Mouse (Mus musculus) ovary, postnatal 36 days (tissue): ENCODE measurements around the gene Hipk2.

ENCODE experiments used
- DNase-seq: peaks from one replicate; pipeline ENCODE4 v3.0.0; 2022; ENCODE audit warnings: low spot score, mixed read lengths

Gene Hipk2

GRCm38 (mm10) chr6:38867291-38867690 lies 8.7 kb downstream of the Hipk2 start:
- DNase-seq, result no peak

DNA sequence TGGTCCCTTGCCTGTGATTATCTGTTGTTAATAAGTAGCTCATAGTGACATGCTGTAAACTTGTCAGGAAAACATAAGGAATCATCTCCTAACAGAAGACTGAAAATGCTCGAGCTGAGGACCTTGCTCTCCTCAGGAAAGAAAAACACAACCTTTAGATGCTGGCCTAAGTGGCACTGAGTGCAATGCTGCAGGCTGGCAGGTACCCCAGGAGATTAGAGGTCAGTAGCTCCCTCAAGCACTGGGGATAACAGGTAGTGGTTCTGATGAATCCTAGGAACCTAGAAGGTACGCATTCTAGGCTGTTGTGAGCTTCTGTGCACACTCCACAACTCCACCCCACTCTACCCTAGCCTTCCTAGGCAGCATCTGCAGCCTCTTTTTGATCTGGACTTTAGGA lies 9.2 kb downstream of the Hipk2 start:
- no peak for DNase-seq

DNA sequence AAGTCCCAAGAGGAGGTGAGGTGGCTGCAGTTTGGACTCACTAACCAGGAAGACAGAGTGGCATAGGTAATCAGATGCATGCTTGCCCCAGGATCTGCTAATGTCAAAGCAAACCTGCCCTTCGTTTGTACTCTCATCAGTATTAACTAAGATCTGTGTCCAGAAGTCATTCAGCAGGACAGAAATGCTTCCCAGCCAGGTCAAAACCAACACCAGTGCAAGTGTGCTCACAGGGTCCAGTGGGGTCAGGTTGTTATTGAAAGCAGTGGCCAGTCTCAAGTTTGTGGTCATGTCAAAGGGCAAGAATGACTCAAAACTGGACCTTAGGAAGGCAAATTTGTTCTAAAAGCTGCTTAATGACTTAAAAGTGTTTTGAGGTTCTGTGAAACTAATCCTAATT lies 9.6 kb downstream of the Hipk2 start:
- no peak for DNase-seq

GRCm38 (mm10) chr6:38865805-38866204 lies 10.2 kb downstream of the Hipk2 start:
- no peak for DNase-seq

GRCm38 (mm10) chr6:38863595-38863994 lies 12.4 kb downstream of the Hipk2 start:
- no peak for DNase-seq

DNA sequence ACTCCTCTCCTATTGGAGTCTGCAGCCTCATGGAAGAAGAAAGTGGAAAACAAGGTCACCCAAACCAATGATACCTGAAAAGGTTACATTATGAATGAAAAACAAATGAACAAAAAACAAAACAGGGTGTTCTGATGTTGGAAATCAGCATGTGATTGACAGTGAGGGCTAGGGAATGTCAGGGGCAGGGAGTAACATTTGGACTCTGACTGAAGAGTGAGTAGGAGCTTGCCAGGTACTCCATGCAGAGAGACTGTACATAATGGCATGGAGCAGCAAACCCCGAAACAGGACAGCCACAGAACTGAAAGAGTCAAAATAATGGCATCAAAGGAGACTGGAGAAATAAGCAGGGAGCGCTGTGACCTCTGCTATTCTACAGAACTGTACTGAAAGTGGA lies 15.7 kb downstream of the Hipk2 start:
- DNase-seq, result no peak

- DNase-seq, result no peak
These were observed 16.1 kb downstream of the Hipk2 start for GRCm38 (mm10) chr6:38859819-38860218.

- no peak for DNase-seq
These were observed 22.4 kb downstream of the Hipk2 start for GRCm38 (mm10) chr6:38853561-38853992.

GRCm38 (mm10) chr6:38851740-38852139 lies 24.2 kb downstream of the Hipk2 start:
- DNase-seq, result no peak

DNA sequence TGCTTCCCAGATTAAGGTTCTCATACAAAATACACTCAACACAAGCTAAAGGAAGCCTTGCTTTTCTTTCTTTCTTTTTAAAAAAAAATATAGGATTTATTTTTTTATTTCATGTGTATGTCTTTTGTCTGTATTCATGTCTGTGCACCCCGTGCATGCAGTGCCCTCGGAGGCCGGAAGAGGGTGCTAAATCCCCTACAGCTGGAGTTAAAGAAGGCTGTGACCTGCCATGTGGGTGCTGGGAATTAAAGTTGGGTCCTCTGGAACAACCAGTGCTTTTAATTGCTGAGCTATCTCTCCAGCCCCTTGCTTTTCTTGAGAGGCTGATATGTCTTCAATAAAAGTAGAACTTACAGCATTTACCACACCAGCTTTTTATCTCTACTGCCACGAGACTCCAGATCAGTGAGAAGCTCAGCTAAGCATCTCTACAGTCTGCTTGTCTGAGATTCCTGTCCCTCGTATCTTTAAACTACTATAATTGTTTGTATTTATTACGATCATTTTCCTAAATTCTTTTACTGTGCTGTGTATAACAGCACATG lies 25.2 kb downstream of the Hipk2 start:
- DNase-seq, result no peak

DNA sequence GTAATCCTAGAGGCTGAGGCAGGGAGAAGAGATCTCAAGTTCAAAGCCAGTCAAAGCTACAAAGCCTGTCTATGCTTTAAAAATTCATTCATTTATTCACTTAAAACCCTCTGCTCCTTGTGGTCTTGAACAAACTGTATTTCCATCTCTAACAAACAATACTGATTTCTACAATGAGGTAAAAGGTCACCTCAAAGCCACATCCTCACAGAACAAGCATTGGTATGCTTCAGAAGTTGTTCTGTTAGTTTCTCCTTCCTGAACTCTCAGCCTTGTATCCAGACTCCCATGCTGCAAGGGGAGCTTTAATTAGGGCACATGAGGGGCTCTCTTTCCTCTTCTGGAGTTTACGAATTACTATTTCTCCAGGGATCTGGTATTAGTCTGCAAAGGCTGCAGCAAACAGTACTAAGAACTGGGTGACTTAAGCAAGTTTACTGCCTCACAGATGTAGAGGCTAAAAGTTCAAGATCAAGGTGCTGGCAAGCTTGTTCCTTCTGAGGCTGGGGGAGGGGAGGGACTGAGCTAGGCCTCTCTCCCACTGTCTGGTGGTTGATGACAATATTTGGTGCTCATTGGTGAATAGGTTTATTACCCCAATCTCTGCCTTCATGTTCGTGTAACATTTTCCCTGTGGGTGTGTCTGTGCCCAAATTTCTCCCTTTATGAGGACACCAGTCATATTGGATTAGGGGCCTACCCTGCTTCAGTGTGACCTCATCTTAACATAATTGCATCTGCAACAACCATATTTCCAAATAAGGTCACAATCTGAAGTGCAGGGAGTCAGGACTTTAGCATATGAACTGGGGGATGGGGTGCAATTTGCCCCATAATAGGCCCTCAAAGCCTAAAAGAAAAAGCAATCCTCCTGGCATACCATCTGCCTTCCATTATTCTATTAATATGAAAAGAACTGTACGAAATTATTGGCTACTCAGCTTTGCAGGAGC lies 27.7 kb downstream of the Hipk2 start:
- DNase-seq, result peak; percentile 15

- no peak for DNase-seq
These were observed 28.5 kb downstream of the Hipk2 start for GRCm38 (mm10) chr6:38847447-38847846.

DNA sequence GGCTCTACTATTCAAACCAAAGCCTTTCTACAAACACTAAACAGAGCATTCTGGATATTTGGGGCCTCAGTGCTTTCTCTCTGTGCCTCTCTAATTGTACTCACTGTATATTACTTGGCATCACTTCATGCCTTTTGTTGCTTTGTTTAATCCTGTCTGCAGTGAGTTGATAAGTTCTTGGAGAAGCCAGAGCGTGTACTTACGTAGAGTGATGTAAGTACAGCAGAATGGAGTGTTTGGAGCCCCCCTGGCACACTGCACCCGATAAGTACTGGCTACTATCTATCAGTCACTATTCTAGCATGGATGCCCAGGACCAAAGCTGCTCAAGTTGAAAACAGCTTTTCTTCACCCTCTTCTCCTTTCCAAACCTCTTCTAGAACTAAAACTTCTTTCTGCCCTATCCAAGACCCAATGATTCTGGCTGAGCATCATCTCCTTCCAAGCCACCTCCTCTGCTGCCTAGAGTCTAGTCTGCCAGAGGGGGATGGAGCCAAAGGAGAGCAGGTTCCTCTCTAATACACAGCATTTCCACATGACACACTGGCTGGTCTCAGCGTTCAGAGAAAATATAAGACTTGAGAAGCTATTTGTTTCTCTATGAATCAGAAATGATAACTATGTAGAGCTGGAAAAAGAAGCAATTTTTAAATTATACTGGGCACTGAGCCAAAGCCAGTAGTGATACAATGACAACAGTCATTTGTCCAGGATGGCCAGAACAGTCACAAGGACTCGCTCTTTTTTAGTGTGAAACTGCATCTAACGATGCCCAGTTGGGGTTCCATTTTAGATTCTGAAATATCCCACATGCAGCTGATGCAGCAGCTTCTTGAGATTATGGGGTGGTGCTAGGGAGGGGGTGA lies 29.4 kb downstream of the Hipk2 start:
- no peak for DNase-seq

DNA sequence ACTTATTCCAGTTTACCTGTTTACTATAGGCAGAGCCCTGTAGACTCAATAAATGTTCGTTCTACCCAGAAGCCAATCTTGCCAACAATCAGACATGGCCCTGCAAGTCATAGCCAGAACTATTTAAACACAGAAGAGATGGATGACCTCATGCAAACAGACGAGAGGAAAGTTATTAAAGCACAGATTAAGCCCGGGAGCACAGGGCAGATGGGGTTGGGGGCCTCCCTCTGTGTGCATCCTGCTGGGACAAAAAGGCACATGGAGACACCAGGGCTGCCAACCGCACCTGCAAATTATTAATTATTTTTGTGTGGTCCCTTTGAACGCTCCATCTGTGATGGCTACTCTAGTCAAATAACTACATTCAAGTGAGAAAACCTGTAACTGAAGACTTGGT lies 30.1 kb downstream of the Hipk2 start:
- DNase-seq, result no peak

GRCm38 (mm10) chr6:38845117-38845516 lies 30.8 kb downstream of the Hipk2 start:
- DNase-seq, result no peak

- no peak for DNase-seq
These were observed 34.4 kb downstream of the Hipk2 start for GRCm38 (mm10) chr6:38841551-38841950.

GRCm38 (mm10) chr6:38840780-38841179 lies 35.2 kb downstream of the Hipk2 start:
- no peak for DNase-seq

DNA sequence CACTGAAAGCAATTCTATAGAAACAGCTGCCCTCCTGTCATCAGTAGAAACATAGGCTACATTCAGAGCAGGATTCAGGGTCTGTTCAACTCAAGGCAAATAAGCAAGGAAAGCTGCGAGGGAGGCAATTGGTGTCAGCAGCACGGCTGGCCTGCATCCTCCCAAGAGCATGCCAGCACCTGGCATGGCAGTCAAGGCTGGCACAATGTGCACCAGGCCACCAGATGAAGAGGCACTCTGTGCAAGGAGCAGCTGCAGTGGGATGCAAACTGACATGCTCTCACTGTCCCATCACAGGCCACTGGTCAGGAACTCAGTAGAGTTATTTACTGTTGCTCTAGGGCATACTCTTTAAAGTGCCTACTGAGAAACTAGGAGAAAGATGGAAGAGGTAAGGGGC lies 35.6 kb downstream of the Hipk2 start:
- DNase-seq, result no peak

GRCm38 (mm10) chr6:38839891-38840290 lies 36.1 kb downstream of the Hipk2 start:
- no peak for DNase-seq

DNA sequence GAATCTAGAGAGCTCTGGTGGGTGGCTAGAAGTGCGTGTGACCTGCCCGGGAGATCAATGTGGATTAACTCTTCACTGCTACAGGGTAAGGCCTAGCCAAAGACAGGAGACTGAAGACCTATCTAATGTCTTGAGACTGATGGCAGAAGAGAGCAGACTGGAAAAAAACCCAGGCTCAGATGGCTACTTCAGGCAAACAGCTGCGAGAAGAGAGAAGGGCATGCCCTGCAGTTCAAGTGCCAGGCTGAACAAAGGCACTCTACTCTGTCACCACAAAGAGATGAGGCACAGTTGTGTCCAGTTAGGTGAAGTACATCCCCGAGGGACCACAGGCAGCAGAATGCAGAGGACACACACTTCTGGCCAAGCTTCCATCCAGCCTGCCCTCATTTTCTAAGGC lies 37.9 kb downstream of the Hipk2 start:
- no peak for DNase-seq

- DNase-seq, result no peak
These were observed 40.7 kb downstream of the Hipk2 start for GRCm38 (mm10) chr6:38835217-38835616.

GRCm38 (mm10) chr6:38834727-38835126 lies 41.2 kb downstream of the Hipk2 start:
- no peak for DNase-seq

- DNase-seq, result no peak
These were observed 42.2 kb downstream of the Hipk2 start for GRCm38 (mm10) chr6:38833721-38834120.
